8 mouse cellular contexts compared by ENCODE assay signal in genomic region chr12:80642725-80643692, GRCm38 (mm10). TPM values are rescaled to one million over a fixed set of nuclear protein-coding genes. Genes with fewer than 3 reads are reported as not detected.
DNase-seq lines count a peak whose midpoint lies in the region; ATAC-seq and TF ChIP-seq lines count a peak whose summit lies in the region.

No protein-coding gene starts in this region.

- H3K9ac ChIP-seq in ES-Bruce4 (ENCODE audit: low read depth, poor library complexity, severe bottlenecking) = peak overlapping the region; percentile 84
- peak overlapping the region; percentile 91 for H3K9ac ChIP-seq in embryonic facial prominence, embryonic 12.5 days
- H3K9ac ChIP-seq in heart, embryonic 11.5 days (ENCODE audit: low read depth, low read length) = peak overlapping the region; percentile 97
- H3K9ac ChIP-seq in kidney, embryonic 14.5 days (ENCODE audit: low read depth, low read length) = peak overlapping the region; percentile 93
- peak overlapping the region; percentile 92 for H3K9ac ChIP-seq in liver, embryonic 16.5 days (ENCODE audit: low read depth, low read length)
- peak overlapping the region; percentile 94 for H3K9ac ChIP-seq in neural tube, embryonic 12.5 days

- 2% methylated on average over 48 of the region's 48 CpGs for WGBS in embryonic facial prominence, embryonic 12.5 days
- 4% methylated on average over 35 of the region's 48 CpGs for WGBS in heart, embryonic 11.5 days (ENCODE audit: insufficient replicate concordance)
- 3% methylated on average over 48 of the region's 48 CpGs for WGBS in kidney, embryonic 14.5 days
- 1% methylated on average over 46 of the region's 48 CpGs for WGBS in liver, embryonic 16.5 days (ENCODE audit: insufficient replicate concordance)
- WGBS in neural tube, embryonic 12.5 days = 2% methylated on average over 48 of the region's 48 CpGs

- peak overlapping the region; percentile 18; the same call in 1 of the 2 replicates for H3K27ac ChIP-seq in ES-Bruce4 (ENCODE audit: insufficient read depth, low read length)
- peak overlapping the region; percentile 93 for H3K27ac ChIP-seq in embryonic facial prominence, embryonic 12.5 days
- H3K27ac ChIP-seq in heart, embryonic 11.5 days (ENCODE audit: low read depth, low read length) = peak overlapping the region; percentile 90
- H3K27ac ChIP-seq in kidney, embryonic 14.5 days (ENCODE audit: low read depth, low read length) = peak overlapping the region; percentile 77
- H3K27ac ChIP-seq in liver, embryonic 16.5 days (ENCODE audit: low read length) = peak overlapping the region; percentile 78
- peak overlapping the region; percentile 81 for H3K27ac ChIP-seq in neural tube, embryonic 12.5 days

- H3K4me2 ChIP-seq in embryonic facial prominence, embryonic 12.5 days (replicated peaks) = peak overlapping the region; percentile 77
- H3K4me2 ChIP-seq in heart, embryonic 11.5 days = peak overlapping the region; percentile 64
- peak overlapping the region; percentile 75 for H3K4me2 ChIP-seq in kidney, embryonic 14.5 days (replicated peaks; ENCODE audit: low read depth, low read length)
- H3K4me2 ChIP-seq in liver, embryonic 16.5 days (ENCODE audit: low read depth, low read length) = peak overlapping the region; percentile 94
- peak overlapping the region; percentile 87 for H3K4me2 ChIP-seq in neural tube, embryonic 12.5 days (replicated peaks)

- no peaks in the 10 kb centered on the region for H3K27me3 ChIP-seq in ES-Bruce4 (ENCODE audit: control insufficient read depth, insufficient read depth, low read length, poor library complexity, severe bottlenecking)
- H3K27me3 ChIP-seq in embryonic facial prominence, embryonic 12.5 days = no peaks in the 10 kb centered on the region
- no peaks in the 10 kb centered on the region for H3K27me3 ChIP-seq in heart, embryonic 11.5 days (ENCODE audit: control insufficient read depth, insufficient read depth, low read length)
- H3K27me3 ChIP-seq in kidney, embryonic 14.5 days (ENCODE audit: control insufficient read depth, insufficient read depth, low read length) = no peaks in the 10 kb centered on the region
- H3K27me3 ChIP-seq in liver, embryonic 16.5 days (ENCODE audit: control insufficient read depth, insufficient read depth, low read depth, low read length) = no peaks in the 10 kb centered on the region
- no peaks in the 10 kb centered on the region for H3K27me3 ChIP-seq in neural tube, embryonic 12.5 days (replicated peaks)

- peak; percentile 38; the same call in 1 of the 2 replicates for ATAC-seq in embryonic facial prominence, embryonic 12.5 days (ENCODE audit: insufficient number of reproducible peaks, insufficient read depth, low FRiP score, low TSS enrichment)
- peak; percentile 56 for ATAC-seq in heart, embryonic 11.5 days (replicated peaks; ENCODE audit: insufficient number of reproducible peaks, low FRiP score, low TSS enrichment)
- peak; percentile 73 for ATAC-seq in kidney, embryonic 14.5 days (ENCODE audit: low FRiP score, low TSS enrichment)
- ATAC-seq in liver, embryonic 16.5 days (ENCODE audit: low read depth) = peak; percentile 39
- peak; percentile 82 for ATAC-seq in neural tube, embryonic 12.5 days (ENCODE audit: low FRiP score, low read depth)

- no peaks in the 10 kb centered on the region for H3K4me1 ChIP-seq in ES-Bruce4 (ENCODE audit: control insufficient read depth, insufficient read depth, low read length)
- peaks cover 23% of the 10 kb centered on the region for H3K4me1 ChIP-seq in embryonic facial prominence, embryonic 12.5 days
- peaks cover 21% of the 10 kb centered on the region for H3K4me1 ChIP-seq in heart, embryonic 11.5 days (ENCODE audit: control insufficient read depth, insufficient read depth, low read length)
- H3K4me1 ChIP-seq in kidney, embryonic 14.5 days (ENCODE audit: control insufficient read depth, insufficient read depth, low read length) = peaks cover 11% of the 10 kb centered on the region
- peaks cover 28% of the 10 kb centered on the region for H3K4me1 ChIP-seq in liver, embryonic 16.5 days (ENCODE audit: control insufficient read depth, low read depth, low read length)
- H3K4me1 ChIP-seq in neural tube, embryonic 12.5 days = peaks cover 28% of the 10 kb centered on the region

- no peak for TF ChIP-seq POLR2A in ES-Bruce4 (IDR thresholded peaks at IDR 0.05; ENCODE audit: insufficient read depth, low read length)

- TF ChIP-seq EP300 in ES-Bruce4 (IDR thresholded peaks at IDR 0.05; ENCODE audit: insufficient read depth, low read depth, low read length) = no peak

- TF ChIP-seq CTCF in ES-Bruce4 (IDR thresholded peaks at IDR 0.05; ENCODE audit: low read depth, low read length) = peak; percentile 93

- H3K36me3 ChIP-seq in ES-Bruce4 (ENCODE audit: control insufficient read depth, insufficient read depth, low read length, poor library complexity, severe bottlenecking) = peaks cover 30% of the 10 kb centered on the region
- peaks cover 36% of the 10 kb centered on the region for H3K36me3 ChIP-seq in embryonic facial prominence, embryonic 12.5 days
- H3K36me3 ChIP-seq in heart, embryonic 11.5 days (ENCODE audit: control insufficient read depth, insufficient read depth, low read length) = peaks cover 10% of the 10 kb centered on the region
- H3K36me3 ChIP-seq in kidney, embryonic 14.5 days (ENCODE audit: control insufficient read depth, insufficient read depth, low read length) = peaks cover 36% of the 10 kb centered on the region
- H3K36me3 ChIP-seq in liver, embryonic 16.5 days (ENCODE audit: control insufficient read depth, insufficient read depth) = peaks cover 25% of the 10 kb centered on the region
- H3K36me3 ChIP-seq in neural tube, embryonic 12.5 days = peaks cover 31% of the 10 kb centered on the region

- H3K9me3 ChIP-seq in ES-Bruce4 (replicated peaks; ENCODE audit: control insufficient read depth, insufficient read depth, low read length, poor library complexity, severe bottlenecking) = no peaks in the 10 kb centered on the region
- no peaks in the 10 kb centered on the region for H3K9me3 ChIP-seq in embryonic facial prominence, embryonic 12.5 days
- H3K9me3 ChIP-seq in heart, embryonic 11.5 days (replicated peaks; ENCODE audit: control insufficient read depth, low read length) = no peaks in the 10 kb centered on the region
- H3K9me3 ChIP-seq in kidney, embryonic 14.5 days (ENCODE audit: control insufficient read depth, low read length) = no peaks in the 10 kb centered on the region
- H3K9me3 ChIP-seq in liver, embryonic 16.5 days (replicated peaks; ENCODE audit: control insufficient read depth, low read length) = no peaks in the 10 kb centered on the region
- H3K9me3 ChIP-seq in neural tube, embryonic 12.5 days = no peaks in the 10 kb centered on the region

- DNase-seq in adrenal gland, postnatal 4 days (ENCODE audit: low spot score in 2 of 2) = peak; percentile 24 to 45
- DNase-seq in thymus, postnatal 10 days (ENCODE audit: low spot score in 2 of 2) = peak; percentile 58 to 59

- peak overlapping the region; percentile 77 for H3K4me3 ChIP-seq in ES-Bruce4 (ENCODE audit: low read depth, low read length)
- H3K4me3 ChIP-seq in embryonic facial prominence, embryonic 12.5 days = peak overlapping the region; percentile 97
- peak overlapping the region; percentile 93 for H3K4me3 ChIP-seq in heart, embryonic 11.5 days (ENCODE audit: low read depth, low read length)
- peak overlapping the region; percentile 68 for H3K4me3 ChIP-seq in kidney, embryonic 14.5 days (ENCODE audit: low read length)
- peak overlapping the region; percentile 96 for H3K4me3 ChIP-seq in liver, embryonic 16.5 days (ENCODE audit: low read depth, low read length)
- peak overlapping the region; percentile 85 for H3K4me3 ChIP-seq in neural tube, embryonic 12.5 days

RNA-seq across cellular contexts. Expression of gene Slc39a9, which starts 0.7 kb away (rescaled TPM):
- 16.4 and 18.5 TPM in 2 replicates for polyA plus RNA-seq in ES-Bruce4 (2011; ENCODE audit: insufficient read depth, insufficient read length, low read depth, missing spikeins)
- 10 to 100 TPM; 43.2 to 47.9 TPM for total RNA-seq in adrenal gland, postnatal 4 days (2021)
- polyA plus RNA-seq in embryonic facial prominence, embryonic 12.5 days (2016; fragmentation: Nextera tagmentation; extraction: Ambion mirVana) = 23.9 and 25.3 TPM in 2 replicates
- 17.9 and 24.4 TPM in 2 replicates for polyA plus RNA-seq in heart, embryonic 11.5 days (2014; fragmentation: Nextera tagmentation; extraction: Ambion mirVana)
- 12.1 and 31.1 TPM in 2 replicates for polyA plus RNA-seq in kidney, embryonic 14.5 days (2014; fragmentation: Nextera tagmentation; extraction: Ambion mirVana)
- 12.4 and 14.6 TPM in 2 replicates for polyA plus RNA-seq in liver, embryonic 16.5 days (2015; fragmentation: Nextera tagmentation; extraction: Ambion mirVana)
- 28.1 and 28.3 TPM in 2 replicates for polyA plus RNA-seq in neural tube, embryonic 12.5 days (2016; fragmentation: Nextera tagmentation; extraction: Ambion mirVana)

RNA-seq across cellular contexts. Expression of gene Erh, which starts 1.1 kb away (rescaled TPM):
- polyA plus RNA-seq in ES-Bruce4 (2011; ENCODE audit: insufficient read depth, insufficient read length, low read depth, missing spikeins) = 84.0 and 84.7 TPM in 2 replicates
- 10 to 100 TPM; 89.2 to 96.4 TPM for total RNA-seq in adrenal gland, postnatal 4 days (2021)
- 308 and 329 TPM in 2 replicates for polyA plus RNA-seq in embryonic facial prominence, embryonic 12.5 days (2016; fragmentation: Nextera tagmentation; extraction: Ambion mirVana)
- 169 and 202 TPM in 2 replicates for polyA plus RNA-seq in heart, embryonic 11.5 days (2014; fragmentation: Nextera tagmentation; extraction: Ambion mirVana)
- 265 and 337 TPM in 2 replicates for polyA plus RNA-seq in kidney, embryonic 14.5 days (2014; fragmentation: Nextera tagmentation; extraction: Ambion mirVana)
- polyA plus RNA-seq in liver, embryonic 16.5 days (2015; fragmentation: Nextera tagmentation; extraction: Ambion mirVana) = 88.5 and 101 TPM in 2 replicates
- 295 and 298 TPM in 2 replicates for polyA plus RNA-seq in neural tube, embryonic 12.5 days (2016; fragmentation: Nextera tagmentation; extraction: Ambion mirVana)

RNA-seq across cellular contexts. Expression of gene Plekhd1, which starts 49.4 kb away (rescaled TPM):
- polyA plus RNA-seq in ES-Bruce4 (2011; ENCODE audit: insufficient read depth, insufficient read length, low read depth, missing spikeins) = 5.3 and 6.1 TPM in 2 replicates
- 1 to 10 TPM in 1 of 2 experiments, under 1 TPM in 1; 0.25 to 2.1 TPM for total RNA-seq in adrenal gland, postnatal 4 days (2021)
- polyA plus RNA-seq in embryonic facial prominence, embryonic 12.5 days (2016; fragmentation: Nextera tagmentation; extraction: Ambion mirVana) = 1.5 and 2.5 TPM in 2 replicates
- polyA plus RNA-seq in heart, embryonic 11.5 days (2014; fragmentation: Nextera tagmentation; extraction: Ambion mirVana) = 0.20 and 0.67 TPM in 2 replicates
- 0.84 and 0.94 TPM in 2 replicates for polyA plus RNA-seq in kidney, embryonic 14.5 days (2014; fragmentation: Nextera tagmentation; extraction: Ambion mirVana)
- polyA plus RNA-seq in liver, embryonic 16.5 days (2015; fragmentation: Nextera tagmentation; extraction: Ambion mirVana) = 0.18 and 0.35 TPM in 2 replicates
- 4.3 and 5.6 TPM in 2 replicates for polyA plus RNA-seq in neural tube, embryonic 12.5 days (2016; fragmentation: Nextera tagmentation; extraction: Ambion mirVana)

Comparison
In these comparisons a context has a peak if more than half of its experiments do, and no peak if none do; other contexts are left out.
1. Peak in every context shown above with its lines: DNase-seq, ATAC-seq, H3K4me3 ChIP-seq and H3K27ac ChIP-seq.
2. H3K27ac ChIP-seq: peak in every context shown above with its lines; median percentile 93 in embryonic facial prominence, embryonic 12.5 days; 90 in heart, embryonic 11.5 days; 81 in neural tube, embryonic 12.5 days; 78 in liver, embryonic 16.5 days; 77 in kidney, embryonic 14.5 days; 18 in ES-Bruce4.